Mouse (Mus musculus) layer of hippocampus, adult 9-11 months (tissue): ENCODE results near the gene Sh2d6.
A peak's percentile ranks its signal among the peaks of the same experiment; 100 is the strongest.
"Not testable (repeated sequence)": the region's sequence is repeated elsewhere in the genome, so short reads cannot be mapped to it uniquely, and the experiment has no call there.

Experiments used
- DNase-seq: peaks from one replicate; pipeline ENCODE4 v3.0.0; 2022

Sh2d6 gene

DNA sequence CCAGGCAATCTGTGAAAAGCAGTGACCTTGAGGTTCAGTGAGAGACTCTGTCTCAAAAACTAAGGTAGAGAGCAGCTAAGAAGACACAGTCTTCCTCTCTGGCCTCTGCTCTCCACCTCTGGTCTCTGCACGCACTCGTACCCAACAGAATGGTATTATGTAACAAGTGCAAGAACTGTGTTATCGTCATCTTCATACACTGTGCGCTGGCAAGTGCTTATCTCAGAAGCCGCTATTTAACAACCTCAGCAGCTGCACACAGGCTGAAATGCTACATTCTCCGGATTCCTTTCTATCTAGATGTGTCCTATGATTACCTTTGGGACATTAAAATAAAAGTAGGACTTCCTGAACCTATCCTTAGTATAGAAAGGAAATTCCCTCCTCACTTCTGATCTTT lies 28.6 kb downstream of the Sh2d6 start:
- DNase-seq: no peak

DNA sequence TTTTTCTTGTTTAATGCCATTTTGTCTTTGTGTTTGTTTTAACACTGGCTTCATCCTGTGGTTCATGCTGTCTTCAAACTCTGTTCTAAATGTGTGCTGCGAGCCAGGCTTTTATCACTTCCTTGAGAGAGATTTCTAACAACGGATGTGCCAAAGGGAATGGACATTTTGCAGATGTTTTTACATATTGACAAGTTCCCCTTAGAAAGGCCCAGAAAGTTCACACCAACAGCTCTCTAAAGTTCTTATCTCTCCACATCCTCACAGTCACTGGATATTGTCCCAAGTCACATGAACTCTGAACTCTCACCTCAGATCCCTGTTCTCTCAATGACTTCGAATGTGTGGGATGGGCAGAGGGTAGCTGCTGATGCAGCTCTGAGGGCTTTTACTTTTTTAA lies 30.4 kb downstream of the Sh2d6 start:
- DNase-seq: no peak

GRCm38 (mm10) chr6:72489534-72489933 lies 32.0 kb downstream of the Sh2d6 start:
- DNase-seq: no peak

DNA sequence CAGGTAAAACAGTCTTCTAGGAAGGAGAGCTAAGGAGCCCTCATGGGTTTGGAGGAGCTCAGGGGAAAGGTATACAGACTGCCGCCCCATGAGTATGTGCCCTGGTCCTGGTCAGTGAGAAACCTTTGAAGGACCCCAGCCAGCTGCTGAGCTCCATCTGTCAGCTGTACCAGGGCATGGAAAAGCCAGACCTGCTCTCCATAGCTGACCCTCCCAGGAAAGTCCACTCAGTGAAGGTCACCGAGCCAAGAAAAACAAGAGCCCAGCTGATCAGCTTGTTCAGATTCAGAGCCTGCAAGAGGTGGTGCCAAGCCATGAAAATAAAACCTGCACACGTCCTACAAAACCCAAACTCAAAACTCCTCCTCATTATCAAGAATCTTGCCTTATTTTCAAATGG lies 32.7 kb downstream of the Sh2d6 start:
- no peak for DNase-seq

DNA sequence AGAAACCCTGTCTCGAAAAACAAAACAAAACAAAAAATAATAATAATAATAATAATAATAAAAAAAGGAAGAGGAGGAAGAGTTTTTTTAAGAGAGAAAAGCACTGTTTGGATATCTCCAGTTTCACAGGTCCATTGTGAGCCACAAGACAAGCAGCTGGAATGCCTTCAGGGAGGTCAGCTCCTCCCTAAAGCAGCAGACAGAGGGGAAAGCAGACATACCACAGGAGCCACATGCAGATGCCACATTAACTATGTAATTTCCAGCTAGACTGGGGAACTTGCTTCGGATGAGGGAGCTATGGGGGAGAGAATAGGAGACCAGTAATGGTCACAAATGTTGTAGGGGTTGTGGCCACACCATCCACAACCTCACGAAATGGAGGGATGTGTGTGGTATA lies 34.2 kb downstream of the Sh2d6 start:
- DNase-seq: no peak

GRCm38 (mm10) chr6:72486307-72486706 lies 35.2 kb downstream of the Sh2d6 start:
- no peak for DNase-seq

DNA sequence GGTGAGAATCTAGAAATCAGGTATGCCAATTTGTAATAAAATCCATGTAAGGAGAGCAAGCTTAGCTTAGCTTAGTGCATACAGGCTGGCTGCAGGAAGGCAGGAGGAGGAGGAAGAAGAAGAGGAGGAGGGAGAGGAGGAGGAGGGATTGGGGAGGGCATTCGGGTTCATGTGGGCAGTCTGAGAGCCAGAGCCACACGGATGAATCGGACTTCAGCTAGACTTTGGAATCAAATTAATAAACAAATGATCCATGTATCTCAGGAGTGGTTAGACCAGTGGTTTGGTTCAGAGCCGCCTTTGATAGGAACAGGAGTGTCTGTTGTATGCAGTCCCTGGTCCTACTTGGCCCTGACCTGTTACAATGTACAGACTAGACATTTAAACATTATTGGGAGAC lies 36.6 kb downstream of the Sh2d6 start:
- no peak for DNase-seq

GRCm38 (mm10) chr6:72482156-72482555 lies 39.4 kb downstream of the Sh2d6 start:
- no peak for DNase-seq

GRCm38 (mm10) chr6:72480422-72480702 lies 41.1 kb downstream of the Sh2d6 start:
- no peak for DNase-seq

DNA sequence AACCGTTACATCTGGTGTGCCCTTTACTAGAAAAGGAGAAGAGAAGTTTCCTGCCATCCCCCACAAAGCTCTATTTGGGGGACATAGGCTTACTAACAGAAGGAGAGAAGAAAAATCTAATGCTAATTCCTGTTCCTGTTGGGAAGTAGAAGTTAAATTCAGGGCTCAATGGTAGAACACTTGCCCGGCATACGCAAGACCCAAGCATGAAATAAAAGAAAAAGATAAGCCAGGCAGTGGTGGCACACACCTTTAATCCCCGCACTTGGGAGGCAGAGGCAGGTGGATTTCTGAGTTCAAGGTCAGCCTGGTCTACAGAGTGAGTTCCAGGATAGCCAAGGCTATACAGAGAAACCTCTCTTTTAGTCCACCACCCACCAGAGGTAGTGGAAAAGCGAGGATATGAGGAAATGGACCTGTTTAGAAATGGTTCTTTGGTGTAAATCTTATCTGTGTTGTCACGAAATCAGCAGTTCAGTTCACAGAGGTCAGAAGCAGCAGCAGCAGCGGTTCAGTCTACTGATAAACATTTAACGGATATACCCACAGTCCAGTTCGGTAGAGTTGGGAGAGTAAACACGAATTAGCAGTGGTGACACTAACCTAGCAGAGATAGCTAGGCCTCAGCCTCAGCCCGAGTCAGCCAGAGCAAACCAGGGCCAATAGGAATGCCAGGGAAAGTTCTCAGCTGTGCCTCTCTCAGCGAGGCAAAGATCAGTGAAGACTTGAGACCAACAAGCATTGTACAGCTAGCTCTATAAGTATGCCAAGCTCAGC lies 41.7 kb downstream of the Sh2d6 start:
- DNase-seq: no peak

GRCm38 (mm10) chr6:72478691-72479090 lies 42.8 kb downstream of the Sh2d6 start:
- DNase-seq: not testable (repeated sequence)

DNA sequence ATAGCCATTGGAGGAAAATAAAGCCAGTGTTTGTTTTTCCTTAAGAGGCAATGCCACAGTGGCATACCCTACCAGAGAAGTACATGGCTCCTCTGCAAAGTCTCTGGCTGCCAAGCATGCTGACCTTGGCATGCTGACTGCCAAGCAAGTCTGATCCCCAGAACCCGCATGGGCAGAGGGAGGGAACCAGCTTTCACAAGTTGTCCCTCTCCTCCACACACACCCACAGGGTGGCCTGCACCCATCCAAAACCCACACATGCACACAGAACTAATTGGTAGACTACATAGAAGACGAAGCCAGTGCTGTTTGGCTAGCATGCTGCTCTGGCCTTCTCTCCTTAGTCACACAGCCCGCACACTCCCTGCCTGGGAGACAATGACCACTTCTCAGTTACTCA lies 43.9 kb downstream of the Sh2d6 start:
- DNase-seq: no peak

DNA sequence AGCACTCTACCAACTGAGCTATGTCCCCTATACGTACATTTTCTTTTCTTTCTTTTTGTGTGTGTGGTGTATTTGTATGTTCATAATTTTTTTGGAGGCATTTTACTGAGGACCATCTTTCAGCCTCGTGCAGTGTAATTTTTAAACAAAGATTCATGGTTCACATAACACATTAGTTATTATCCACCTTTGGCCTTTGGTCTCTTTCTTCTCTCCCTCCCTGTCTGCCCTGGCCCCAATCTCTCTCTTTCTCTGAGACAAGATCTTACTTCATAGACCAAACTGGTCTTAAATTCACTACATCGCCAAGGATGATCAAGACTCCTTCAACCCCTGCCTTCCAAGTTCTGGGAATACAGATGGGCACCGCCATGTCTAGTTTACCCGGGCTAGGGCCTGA lies 44.7 kb downstream of the Sh2d6 start:
- DNase-seq: no peak

DNA sequence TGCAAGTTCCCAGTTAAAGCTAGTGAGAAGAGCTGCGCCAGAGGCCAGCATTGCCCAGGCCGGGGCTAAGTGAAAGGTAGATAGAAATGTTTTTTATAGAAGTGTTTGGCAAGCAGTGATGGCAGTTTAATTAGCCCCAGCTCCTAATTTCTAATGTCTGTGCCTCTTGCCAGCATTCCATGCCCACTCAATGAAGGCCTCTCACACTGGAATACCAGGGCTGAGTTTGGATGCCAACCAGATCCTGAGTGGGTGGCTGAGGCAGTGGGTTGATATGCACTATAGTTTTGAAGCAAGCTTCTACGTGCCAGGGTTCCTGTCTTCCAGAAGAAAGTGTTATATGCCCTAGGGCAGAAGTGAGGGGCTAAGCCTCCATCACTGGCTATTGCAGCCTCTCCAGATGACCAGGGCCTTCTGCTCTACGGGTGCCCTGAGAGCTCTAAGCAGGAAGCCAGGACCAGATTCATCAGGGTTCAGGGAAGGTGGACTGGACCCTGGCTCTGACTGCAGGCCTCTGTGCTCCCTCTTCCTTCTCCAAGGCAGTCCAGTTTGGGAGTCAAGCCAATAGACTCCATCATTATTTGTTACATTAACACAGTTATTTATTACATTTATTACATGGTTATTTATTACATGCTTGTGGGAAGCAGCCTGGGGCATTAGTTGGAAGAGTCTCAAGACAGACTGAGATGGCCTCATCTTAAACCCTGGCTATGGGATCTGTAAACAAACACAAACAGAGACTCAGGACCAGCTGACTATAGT lies 46.1 kb downstream of the Sh2d6 start:
- DNase-seq: peak; percentile 72

DNA sequence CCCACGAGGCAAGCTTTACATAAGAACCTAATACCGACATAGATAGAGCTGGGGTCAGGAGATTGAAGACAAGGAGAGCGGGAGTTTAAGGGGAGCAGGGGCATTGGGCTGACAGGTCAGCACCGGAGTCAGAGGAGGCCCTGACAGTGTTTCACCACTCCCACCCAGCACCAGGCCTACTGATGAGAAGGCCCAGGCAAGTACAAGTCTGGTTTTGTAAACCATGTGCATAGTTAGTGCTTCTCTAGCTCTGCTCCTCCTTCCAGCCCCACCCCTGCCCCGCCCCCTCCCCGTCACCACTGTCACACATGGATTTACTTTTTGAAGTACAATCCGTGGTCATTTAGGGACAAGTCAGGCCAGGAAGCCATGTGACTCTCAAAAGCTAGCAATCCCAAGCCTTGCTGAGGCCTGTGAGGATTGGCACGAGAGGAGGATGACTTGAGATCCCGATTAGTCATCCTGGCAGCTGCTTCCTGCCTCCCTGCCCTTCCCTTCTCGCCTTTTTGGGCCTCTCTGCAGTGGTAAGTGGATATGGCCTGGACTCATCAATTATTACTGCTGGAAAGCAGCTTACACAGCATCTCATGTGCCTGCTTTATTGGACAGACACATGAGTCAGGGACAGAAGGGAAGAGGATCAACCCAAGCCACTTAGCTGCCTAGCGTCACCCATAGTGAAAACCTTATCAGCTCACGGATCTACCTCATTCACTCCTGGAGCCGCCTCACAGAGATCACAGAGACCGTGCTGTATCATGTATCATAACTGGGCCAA lies 48.1 kb downstream of the Sh2d6 start:
- no peak for DNase-seq

DNA sequence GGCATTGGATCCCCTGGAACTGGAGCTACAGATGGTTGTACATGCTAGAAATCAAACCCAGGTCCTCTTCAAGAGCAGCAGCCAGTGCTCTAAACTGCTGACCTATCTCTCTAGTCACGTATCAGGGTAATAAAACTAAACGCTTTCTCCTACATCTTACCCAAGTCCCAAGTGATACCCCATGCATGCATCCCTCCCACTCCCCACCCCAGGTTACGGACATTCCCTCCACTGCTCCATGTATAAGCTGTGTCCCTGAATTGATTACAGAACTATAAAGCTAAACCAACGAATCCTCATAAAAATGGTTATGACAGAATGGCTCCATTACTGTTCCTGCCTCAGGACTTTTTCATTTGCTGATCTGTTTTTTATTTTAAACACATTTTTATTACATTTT lies 55.3 kb downstream of the Sh2d6 start:
- no peak for DNase-seq

- no peak for DNase-seq
Observed at GRCm38 (mm10) chr6:72465361-72466157, 55.9 kb downstream of the Sh2d6 start.
